Mouse (Mus musculus) frontal cortex, postnatal 36 days (tissue): ENCODE measurements around the gene Akip1.

Experiments used
- DNase-seq, 2 experiments: peaks; one replicate each; pipeline ENCODE4 v3.0.0; 2022; ENCODE audit warnings: low spot score in 2 of 2

Akip1 gene

DNA sequence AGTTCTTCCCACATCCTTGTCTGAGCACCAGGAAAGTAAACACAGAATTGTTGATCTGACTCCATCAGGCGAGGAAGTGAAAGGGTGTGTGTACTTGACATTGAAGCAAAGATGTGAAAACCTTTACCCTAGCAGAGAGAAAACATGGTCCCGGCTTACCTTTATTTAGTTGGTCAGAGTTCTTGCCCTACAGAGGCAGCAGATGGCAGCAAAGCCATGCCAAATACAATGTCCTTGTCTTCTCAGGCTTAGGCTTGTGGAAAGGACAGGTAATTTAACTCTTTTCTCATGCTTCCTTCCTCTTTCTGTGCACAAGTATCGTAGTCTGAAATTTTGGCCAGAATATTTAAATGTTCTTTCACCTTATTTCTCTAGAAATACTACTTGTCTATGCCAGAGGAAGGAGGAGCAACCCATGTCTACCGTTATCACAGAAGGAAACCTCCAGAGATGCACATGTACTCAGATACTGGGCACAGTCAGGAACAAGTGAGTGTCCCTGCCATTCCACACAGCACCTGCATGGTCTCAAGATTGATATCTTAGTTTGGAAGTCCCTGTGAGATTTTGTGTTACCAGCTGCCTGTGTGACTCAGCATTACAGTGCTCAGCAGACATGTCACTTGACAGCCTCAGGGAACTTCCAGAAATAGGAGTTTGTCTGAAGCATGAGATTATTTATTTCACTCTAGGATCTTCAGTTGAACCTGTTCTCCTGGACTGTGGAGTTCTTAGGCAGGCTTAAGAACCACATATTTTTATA, 3.7 kb downstream of the Akip1 start:
- peak; percentile 28 to 68 for DNase-seq

DNA sequence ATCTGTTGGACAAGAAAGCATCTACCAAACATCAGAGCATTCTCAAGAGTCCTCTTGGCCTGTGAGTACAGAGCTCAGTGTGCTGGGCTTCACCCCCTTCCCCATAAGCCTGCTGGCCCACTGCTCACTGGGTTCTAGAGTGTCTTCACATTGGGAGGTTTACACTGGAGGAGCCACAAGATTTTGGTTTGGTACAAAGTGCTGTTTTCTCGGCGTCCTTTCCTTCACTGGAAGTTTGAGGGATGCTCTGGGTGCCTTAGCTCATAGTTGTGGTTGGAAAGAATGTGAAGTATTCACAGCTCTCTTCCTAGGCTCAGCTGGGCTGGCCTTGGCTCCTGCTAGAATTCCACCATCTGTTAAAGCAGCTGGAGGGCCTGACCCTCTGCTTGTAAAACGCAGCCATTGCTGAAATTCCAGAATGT, 5.5 kb downstream of the Akip1 start:
- DNase-seq, result no peak

DNA sequence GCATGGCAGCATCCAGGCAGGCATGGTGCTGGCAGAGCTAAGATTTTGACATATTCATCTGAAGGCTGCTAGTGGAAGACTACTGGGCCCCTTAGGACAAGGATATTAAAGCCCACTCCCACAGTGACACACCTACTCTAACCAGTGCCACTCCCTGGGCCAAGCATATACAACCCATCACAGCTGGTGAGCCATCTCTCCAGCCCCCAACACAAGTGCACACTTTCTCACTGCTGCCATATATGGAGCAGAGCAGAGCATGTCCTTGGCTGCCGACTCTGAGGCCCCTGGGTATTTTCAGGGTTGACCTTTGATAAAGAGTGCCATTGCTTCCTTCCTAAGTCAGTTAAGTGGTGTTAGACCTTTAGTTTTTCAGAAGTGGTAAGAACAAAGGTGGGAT, 6.6 kb downstream of the Akip1 start:
- DNase-seq, result no peak

DNA sequence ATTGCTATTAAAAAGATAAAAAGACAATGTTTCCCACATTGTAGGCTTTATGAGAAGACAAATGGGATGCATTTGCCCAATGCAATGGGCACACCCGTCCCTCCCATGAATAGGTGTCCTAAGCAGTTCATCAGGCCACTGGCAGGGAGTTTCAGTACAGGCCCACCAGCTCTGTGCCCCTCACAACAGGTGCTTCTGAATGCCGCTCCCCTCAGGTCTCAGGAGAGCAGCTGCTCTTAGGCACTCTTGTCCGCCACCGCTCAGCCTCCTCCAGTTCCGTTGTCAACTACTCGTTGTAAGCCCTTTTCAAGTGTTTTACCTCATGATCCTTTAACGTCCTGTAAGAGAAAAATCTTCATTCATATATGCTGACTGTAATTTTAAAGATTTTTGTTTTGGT, 8.7 kb downstream of the Akip1 start:
- no peak for DNase-seq

DNA sequence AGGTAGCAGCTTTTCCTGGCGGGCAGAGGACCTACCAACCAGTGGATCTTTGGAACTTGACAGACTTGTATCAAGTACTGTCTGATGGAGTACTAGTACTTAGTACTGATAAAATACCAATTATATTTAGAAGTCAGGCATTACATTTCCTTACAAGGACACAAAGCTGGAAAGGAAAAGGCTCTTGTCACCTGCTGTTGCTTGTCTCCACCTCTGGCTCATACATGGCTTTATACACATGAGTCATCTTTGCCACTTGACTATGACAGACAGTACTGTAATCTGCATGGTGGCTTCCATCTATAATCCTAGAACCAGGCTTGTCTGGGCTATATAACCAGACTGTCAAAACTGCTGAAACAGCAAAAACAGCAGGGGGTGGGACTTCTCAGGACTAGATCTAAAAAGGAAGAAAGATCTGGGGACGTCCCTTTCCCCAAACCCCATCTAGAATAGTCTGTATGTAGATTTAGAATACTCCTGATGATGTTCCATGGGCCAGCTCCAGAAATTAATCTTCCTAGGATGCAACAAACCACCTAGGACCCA, 10.0 kb downstream of the Akip1 start:
- DNase-seq, result no peak

DNA sequence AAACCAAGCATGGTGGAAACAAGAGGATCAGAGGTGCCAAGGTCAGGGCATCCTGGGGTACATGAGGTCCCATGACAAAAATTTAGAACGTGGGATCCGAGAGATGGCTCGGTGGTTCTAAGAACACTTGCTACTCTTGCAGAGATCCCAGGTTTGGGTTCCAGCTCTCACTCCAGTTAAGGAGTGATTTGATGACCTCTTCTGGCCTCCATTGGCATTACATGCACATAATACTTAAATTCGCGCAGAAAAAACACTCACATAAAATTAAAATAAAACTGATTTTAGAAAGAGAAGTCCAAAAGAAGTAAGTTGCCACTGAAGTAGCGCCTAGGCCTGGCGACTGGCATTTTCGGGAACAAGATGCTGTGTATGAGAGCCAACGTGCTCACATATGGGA, 15.8 kb downstream of the Akip1 start:
- DNase-seq, result peak; percentile 23 to 56

DNA sequence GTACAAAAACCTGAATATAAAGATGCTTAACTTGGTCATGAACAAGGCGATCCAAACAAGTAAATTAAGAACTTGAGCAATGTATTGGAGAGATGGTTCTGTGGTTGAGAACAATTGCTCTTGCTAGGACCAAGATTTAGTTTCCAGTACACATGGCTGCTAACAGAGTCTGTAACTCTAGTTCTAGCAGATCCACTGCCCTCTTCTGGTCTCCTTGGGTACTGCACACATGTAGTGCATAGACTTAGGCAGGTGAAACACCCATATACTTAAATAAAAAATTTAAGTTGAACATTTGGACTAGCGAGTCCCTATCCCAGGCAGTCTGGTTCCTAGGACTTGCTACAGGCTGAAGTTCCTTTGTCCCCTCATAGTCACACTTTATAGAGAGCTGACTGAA, 19.1 kb downstream of the Akip1 start:
- no peak for DNase-seq

DNA sequence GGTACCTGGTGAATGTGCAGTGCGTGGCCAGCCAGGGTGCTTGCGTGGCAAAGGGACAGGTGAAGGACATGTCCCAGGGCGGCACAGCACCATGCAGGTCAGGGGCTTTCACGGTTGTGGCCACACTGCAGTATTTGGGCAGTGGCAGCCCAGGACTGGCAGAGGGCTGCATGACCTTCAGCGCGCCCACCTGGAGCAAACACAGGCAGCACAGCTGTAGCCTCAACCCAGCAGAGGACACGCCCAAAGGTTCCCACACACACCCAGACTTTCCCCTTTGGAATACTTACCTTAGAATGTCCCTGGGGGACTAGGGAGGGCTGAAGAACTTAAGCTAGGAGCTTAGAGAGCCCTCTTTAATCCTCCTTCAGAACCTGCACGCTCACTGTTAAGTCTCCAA, 19.6 kb downstream of the Akip1 start:
- no peak for DNase-seq

DNA sequence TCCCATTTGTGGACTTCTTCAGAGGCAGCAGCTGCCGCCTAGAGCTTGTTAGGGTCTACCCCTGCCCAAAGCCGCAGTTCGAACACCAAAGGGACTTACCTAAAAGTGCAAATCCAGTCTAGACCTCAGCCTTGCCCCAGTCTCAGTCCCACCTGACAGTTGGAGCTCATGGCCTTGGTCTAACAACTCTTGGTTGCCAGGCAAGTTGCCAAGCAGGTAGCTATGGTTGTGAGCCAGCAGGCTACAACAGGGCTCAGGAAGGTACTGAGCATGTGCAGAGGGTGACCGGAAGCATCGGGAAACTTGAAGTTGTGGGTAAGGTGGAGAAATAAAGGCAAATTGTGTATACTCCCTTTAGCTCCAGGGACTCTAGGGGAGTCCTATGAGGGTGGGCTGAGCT, 20.2 kb downstream of the Akip1 start, which contains the start of gene BC051019:
Gene BC051019 (minus strand): TSS at position 154 of the 400 bp plus-strand sequence.
- DNase-seq, result no peak

DNA sequence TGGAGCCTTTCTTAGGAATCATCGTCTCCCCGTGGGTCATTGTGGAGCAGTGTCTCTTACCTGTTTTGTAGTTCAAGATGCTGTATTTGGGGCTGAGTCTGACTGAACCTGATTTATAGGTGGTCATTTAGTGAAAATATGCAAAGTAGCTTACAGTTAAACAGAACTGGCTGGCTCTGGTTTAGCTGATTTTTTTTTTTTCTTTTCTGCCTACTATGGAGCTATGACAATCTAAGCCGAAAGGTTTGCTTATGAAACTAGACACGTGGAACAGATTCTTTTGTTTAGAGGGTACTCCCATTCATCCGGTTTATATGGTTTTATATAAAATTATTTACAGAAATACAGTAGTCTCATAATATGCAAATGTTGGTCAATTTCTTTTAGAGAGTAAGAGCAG, 28.1 kb downstream of the Akip1 start, which contains the start of gene Ascl3:
Gene Ascl3 (minus strand): TSS at position 101 of the 400 bp plus-strand sequence.
- DNase-seq, result no peak

DNA sequence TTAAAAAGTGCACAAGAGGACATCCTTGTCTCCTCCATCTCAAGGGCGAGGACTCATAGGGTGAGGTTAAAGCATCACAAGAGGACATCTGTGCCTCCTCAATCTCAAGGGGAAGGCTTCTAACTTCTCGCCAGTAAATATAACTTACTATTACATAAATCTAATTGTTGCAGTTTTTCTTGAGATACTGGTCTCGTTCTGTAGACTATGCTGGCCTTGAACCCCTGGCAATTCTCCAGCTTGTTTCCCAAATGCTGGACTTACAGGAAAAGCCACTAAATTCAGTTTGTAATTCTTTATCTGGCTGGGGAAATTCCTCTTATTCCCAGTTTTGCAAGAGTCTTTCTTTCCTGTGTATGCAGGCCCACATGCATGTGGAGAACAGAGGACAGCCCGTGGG, 31.3 kb downstream of the Akip1 start:
- no peak for DNase-seq

DNA sequence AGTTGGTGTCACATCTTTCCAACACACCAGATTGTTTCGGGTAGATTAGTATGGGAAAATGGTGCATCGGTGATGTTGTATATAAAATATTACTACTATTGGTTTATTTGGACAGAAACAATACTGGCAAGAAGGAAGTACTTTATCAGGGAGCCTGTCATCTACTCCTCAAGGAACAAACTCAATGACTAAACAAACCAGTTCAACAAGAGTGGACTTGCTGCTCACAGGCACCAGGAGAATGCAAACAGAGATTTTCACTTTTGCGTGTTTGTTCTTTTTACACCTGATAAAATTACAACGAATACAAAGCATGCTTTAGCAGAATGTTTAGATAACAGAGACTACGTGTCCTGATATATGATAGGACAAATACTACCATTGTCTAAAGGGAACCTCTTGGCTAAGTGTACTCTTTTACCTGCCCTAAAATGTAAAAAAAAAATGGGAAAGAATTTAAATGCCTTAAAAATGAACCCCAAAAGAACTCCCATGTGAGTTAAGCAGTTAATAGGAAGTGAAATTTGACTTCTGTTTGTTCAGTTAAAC, 36.4 kb downstream of the Akip1 start:
- DNase-seq, result no peak

DNA sequence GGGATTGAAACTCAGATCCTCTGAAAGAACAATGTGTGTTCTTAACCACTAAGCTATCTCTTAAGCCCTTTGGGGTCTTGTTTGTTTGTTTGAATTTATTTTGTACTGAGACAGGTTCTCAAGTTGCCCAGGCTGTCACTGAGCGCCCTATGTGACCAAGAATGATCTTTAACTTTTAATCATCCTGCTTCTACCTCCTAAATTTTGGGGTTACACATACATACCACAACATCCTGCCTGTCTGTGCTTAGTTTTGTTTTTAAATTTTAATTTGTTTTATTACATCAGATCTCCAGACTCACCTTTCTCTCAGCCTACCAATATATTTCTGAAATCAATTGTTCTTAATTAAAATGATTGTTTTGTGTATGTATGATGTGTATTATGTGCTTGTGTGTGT, 37.6 kb downstream of the Akip1 start:
- DNase-seq, result no peak

DNA sequence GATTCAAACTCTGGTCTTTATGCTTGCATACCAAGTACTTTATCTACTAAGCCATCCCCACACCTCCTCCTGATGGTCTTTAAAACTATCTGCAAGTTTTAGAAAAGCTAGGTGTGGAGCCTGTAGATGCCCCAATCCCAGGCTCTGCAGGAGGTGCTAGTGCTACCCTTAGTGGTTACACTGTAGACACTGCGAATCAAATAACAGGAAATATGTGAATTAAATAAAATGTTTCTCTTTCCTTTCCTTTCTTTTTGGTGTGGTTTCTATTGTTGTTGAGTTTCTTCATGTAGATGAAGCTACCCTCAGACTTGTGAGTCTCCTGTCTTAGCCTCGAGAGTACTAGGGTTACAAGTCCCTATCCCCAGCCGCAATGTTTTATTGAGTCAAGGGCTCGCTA, 38.2 kb downstream of the Akip1 start:
- no peak for DNase-seq

DNA sequence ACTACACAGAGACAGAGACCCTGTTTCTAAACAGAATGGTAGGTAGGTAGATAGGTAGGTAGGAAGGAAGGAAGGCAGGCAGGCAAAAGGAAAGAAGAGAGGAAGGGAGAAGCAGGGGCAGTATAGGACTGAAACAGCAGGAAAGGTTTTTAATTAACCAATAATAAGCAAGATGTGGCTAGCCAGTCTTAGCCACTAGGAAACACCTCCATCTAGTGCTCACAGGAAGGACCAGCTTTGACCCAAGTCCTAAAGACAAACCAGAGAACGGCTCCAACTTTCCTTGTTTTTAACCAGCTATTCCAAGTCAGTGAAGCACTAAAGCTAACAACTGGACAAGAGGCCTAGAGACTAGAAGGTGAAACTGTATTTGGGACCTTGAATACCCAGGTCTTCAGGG, 44.3 kb downstream of the Akip1 start:
- DNase-seq, result no peak

DNA sequence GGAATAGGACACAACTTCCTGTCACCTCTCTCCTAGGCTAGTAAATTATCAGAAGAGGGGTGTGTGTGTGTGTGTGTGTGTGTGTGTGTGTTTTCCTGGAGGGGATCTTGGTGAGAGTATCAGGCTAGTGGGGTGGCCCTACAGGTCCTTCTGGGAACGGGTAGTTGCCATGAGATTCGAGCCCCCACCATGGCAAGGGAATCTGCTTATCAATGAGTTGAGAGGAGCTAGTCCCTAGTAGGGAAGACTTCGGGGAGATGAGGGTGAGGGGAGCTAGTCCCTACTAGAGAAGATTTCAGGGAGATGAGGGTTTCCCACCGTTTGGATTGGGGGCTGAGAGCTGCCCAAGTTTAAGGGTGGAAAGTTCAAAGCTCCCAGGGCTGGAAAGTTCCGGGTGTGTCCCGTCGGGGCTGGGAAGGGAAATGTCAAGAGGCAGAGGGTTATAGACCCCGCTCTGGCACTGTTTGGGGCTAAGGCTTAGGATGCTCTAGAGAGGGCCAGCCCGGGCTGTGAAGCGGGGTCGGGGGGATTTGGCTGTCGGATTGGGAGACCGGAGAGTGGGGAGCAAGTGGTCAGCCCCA, 48.0 kb downstream of the Akip1 start:
- no peak for DNase-seq

DNA sequence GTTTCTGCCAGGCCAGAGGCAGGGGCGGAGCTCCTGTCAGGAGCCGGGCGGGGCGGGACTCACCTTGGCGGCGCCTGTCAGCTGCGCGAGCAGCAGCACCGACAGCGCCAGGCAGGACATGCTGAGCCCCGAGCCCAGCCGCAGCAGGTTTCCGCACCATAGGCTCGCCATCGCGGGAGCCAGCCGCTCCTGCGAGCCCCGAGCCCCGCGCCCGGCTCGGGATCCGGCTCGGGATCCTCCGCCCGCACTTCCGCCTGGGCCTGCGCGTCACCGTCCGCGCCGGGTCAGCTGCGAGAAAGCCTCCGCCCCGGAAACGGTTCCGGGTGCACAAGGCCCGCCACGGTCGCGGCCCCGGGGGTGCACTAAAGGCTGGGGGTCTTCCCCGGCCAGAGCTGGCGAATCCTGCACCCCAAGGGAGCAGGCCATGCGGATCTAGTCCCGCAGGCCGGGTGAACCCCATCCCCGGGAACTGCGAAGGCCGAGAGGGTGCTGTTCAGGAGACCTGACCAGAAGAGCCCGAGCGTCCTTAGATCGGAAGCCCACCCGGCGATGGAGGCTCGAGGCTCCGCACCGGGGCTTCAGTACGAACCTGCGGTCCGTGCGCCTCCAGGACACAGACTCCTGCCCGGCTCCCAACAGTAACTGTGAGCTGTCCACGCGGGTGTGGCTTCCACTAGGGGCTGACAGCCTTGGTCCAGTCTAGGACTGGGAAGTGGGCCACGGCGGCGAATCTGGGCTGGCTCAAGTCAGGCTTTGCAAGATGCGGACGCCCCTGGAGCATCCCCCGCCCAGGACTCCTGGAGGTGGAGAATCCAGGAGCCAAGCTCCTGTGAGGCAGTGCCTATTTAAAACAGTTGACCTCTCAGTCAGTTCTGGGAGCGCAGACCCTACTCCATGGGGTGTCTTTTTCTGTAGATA, 48.8 kb downstream of the Akip1 start, which contains the start of gene Tmem9b:
Gene Tmem9b (minus strand): TSS at position 868 of the 918 bp plus-strand sequence.
- DNase-seq, result peak; percentile 84 to 88

DNA sequence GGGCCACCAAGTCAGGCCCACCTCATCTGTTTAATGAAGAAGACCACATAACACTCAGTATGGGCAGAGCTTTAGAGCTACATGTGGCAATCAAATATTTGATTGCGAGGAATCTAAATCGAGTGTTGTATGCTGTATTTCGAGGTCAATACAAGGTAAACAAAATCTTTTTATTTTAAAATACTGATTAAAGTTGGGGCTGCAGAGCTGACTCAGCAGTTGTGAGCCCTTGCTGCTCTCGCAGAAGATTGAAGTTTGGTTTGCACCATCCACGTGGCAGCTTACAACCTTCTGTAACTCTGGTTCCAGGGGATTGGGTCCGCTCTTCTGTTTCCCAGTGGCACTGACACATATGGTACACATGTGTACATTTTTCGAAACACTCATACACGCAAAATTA, 50.5 kb downstream of the Akip1 start:
- no peak for DNase-seq

DNA sequence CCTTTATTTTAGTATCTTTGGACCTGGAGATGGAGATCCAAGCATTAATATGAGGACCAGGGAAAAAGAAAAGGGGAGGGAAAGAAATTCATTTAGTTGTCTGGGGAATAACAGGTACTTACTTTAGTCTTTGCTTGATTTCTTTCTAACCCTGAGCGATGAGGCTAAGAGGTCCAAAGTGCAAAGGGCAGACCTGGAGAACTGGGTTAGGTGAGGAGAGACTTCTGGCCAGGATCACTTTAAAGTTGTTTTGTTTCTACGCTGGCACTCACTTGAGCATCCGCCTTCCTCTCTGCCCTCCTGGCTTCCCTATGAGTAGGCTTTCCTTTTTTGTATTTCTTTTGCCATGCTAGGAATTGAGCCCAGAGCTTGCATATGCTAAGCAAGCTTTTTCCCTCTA, 52.8 kb downstream of the Akip1 start:
- DNase-seq, result no peak
